Mouse (Mus musculus): Measurements from ENCODE around the gene Card14.
"Not testable (repeated sequence)": the region's sequence is repeated elsewhere in the genome, so short reads cannot be mapped to it uniquely, and the experiment has no call there.

Card14 gene

GRCm38 (mm10) chr11:119355443-119356385, 48.1 kb downstream of the Card14 start, which contains the start of the genes Sgsh and Slc26a11:
Gene Sgsh, minus strand, starts transcription at chr11:119355536.
Gene Slc26a11, plus strand, starts transcription at chr11:119355557.
- peak; percentile 77 for DNase-seq (ENCODE audit: low read depth, low spot score)

- DNase-seq (ENCODE audit: low read depth, low spot score) = no peak
These were observed 51.5 kb downstream of the Card14 start for GRCm38 (mm10) chr11:119359089-119359488.

GRCm38 (mm10) chr11:119362769-119363533, 55.4 kb downstream of the Card14 start:
- no peak for DNase-seq (ENCODE audit: low read depth, low spot score)

GRCm38 (mm10) chr11:119363534-119364145, 56.1 kb downstream of the Card14 start:
- peak; percentile 77 for DNase-seq (ENCODE audit: low read depth, low spot score)

GRCm38 (mm10) chr11:119375425-119375824, 67.9 kb downstream of the Card14 start:
- no peak for DNase-seq (ENCODE audit: low read depth, low spot score)

GRCm38 (mm10) chr11:119377326-119377725, 69.8 kb downstream of the Card14 start:
- DNase-seq (ENCODE audit: low read depth, low spot score) = no peak

- no peak for DNase-seq (ENCODE audit: low read depth, low spot score)
These were observed 71.0 kb downstream of the Card14 start for GRCm38 (mm10) chr11:119378551-119378950.

GRCm38 (mm10) chr11:119381631-119382337, 74.2 kb downstream of the Card14 start:
- no peak for DNase-seq (ENCODE audit: low read depth, low spot score)

- no peak for DNase-seq (ENCODE audit: low read depth, low spot score)
These were observed 74.8 kb downstream of the Card14 start for GRCm38 (mm10) chr11:119382338-119382850.

- peak; percentile 80 for DNase-seq (ENCODE audit: low read depth, low spot score)
These were observed 77.3 kb downstream of the Card14 start for GRCm38 (mm10) chr11:119384904-119385303.

- peak; percentile 45 for DNase-seq (ENCODE audit: low read depth, low spot score)
These were observed 78.7 kb downstream of the Card14 start for GRCm38 (mm10) chr11:119386306-119386705.

GRCm38 (mm10) chr11:119387273-119387672, 79.7 kb downstream of the Card14 start:
- not testable (repeated sequence) for DNase-seq (ENCODE audit: low read depth, low spot score)

GRCm38 (mm10) chr11:119389851-119390270, 82.3 kb downstream of the Card14 start:
- DNase-seq (ENCODE audit: low read depth, low spot score) = peak; percentile 55

- peak; percentile 72 for DNase-seq (ENCODE audit: low read depth, low spot score)
These were observed 83.0 kb downstream of the Card14 start for GRCm38 (mm10) chr11:119390271-119391231.

GRCm38 (mm10) chr11:119391386-119392000, 83.9 kb downstream of the Card14 start:
- peak; percentile 60 for DNase-seq (ENCODE audit: low read depth, low spot score)

- DNase-seq (ENCODE audit: low read depth, low spot score) = peak; percentile 82
These were observed 84.5 kb downstream of the Card14 start for GRCm38 (mm10) chr11:119392001-119392614.

- peak; percentile 82 for DNase-seq (ENCODE audit: low read depth, low spot score)
These were observed 85.4 kb downstream of the Card14 start, which contains the start of gene Rnf213 for GRCm38 (mm10) chr11:119392800-119393482. Gene Rnf213, plus strand, starts transcription at chr11:119393100.

GRCm38 (mm10) chr11:119393483-119393804, 85.9 kb downstream of the Card14 start:
- no peak for DNase-seq (ENCODE audit: low read depth, low spot score)
